Mouse (Mus musculus): ENCODE results near the gene Iqschfp.

Iqschfp gene

DNA sequence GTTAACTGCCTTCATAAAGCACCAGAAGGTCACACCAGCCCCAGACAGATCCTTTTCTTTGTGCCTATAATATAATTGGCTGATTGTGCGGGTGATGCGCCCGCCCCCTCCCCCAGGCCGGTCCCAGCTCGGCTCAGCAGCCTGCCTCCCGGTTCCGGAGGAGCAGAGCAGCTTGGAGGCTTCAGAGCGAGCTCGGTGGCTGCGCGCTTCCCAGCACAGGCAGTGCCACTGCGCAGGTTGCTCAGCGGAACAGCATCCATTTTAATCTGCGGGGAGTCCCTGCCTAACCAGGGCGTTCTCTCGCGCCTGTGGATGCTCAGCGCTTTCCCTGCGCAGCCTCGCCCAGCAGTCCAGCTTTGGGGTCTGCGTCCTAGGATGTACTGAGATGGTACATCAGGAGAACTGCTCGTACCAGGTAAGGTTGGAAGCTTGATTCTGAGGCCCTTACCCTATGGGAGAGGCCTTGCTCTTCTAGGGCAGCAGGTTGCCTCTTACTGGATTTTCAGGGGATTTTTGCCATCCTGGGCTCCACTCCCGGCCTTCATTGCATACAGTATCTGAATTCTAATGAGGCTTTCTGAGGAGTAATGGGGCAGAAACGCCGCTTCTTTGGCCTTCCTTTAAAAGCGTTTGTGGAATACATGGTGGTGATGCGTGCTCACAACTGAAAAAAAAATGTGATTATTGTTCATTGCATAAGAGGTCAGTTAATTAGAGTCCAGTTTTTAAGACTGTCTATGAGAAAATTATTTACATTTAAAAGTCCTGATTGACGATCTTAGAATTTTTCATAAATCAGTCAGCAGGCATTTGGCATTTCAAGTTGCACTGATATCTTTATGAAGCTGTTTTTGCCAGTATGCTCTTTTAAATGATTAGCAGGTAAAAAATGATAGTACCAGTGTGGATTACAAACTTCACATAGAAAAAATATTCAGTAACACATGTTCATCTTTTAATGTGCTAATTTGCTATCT lies 680.5 kb downstream of the Iqschfp start:
- no peak for DNase-seq (ENCODE audit: low spot score in 2 of 2)

DNA sequence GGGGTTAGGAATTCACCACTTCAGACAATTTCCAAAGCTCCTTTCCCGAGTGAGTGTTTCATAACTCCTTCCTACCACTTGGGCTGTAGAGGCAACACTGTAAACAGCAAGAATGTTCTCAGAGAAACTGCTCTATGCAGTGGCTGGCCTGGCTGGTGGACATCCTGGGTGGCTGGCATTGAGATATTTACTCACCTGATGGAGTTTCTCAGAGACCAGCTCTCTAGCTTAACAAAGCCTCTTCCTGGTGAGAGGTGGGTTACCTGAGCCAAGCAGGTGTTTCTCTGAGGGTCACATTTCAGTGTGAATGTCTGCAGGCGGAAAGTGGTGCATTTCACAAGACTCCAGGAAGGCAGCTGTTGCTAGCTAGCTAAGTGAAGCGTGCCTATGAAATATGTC lies 681.2 kb downstream of the Iqschfp start:
- no peak for DNase-seq (ENCODE audit: low spot score in 2 of 2)

DNA sequence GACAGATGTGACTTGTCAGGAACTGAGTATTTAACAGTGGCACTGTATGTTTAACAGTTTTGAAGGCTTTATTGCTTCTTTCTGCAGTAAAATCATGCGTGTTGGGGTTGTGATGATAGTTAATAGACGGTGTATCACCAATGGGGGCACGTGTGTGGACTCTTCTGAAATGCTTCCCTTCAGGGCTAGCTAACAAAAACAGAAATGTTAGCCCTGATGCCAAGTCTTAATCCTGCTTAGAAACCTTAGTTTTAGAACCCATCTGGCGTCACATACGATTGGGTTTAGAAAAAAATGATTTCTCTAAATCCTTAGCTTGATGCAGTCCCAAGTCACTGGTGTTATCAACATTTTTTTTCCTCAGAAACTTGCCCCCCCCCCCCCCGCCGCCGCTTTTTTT lies 682.1 kb downstream of the Iqschfp start:
- no peak for DNase-seq (ENCODE audit: low spot score in 2 of 2)

DNA sequence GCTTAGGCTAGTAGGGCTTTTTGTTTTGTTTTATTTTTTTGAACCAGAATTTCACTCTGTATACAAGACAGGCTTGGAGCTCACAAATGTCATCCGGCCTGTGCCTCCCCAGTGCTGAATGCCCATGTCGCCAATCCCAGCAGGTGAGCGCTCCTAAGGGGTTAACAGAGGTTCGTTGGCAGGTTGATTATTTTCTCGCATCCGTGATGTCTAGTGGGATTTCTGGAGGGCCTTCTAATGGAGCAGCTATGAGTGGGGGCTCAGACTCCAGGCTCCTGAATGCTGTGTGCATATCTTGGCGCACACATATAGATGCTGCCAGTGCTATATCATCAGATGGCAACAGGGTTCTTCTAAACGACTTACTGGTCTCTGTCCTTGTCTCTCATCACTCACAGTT lies 682.5 kb downstream of the Iqschfp start:
- DNase-seq (ENCODE audit: low spot score in 2 of 2) = no peak

DNA sequence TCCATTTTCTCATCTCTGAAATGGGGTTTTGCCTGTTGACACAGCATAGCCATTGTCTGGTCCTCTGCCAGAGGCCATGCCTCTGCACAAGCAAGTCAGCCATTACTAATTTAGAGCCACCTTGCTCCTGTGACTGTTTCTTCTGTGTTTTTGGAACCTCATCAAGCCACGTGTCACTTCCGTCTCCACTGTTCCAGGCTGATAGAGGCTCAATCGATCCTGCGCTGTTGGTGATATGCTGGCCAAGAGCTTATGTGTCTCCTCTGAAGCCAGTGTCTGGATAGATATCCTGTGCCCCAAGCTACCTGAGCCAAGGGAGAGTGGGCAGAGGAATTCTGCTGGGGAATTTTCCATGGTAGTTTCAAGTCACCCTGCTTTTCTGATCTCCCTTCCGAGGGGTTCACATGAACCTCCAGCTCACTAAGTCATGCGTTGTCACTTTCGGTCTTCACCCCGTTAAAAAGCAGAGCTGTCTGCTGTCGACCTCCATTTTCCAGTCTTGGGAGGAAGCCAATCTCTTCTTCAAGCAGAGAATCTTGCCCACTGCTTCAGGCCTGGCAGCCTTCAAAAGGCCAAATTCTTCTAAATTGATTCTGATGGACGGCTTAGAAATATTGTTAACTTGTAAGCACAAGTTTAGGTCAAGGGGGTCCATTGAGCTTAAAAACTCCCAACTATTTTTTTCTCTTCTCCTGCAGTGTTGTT lies 683.8 kb downstream of the Iqschfp start:
- no peak for DNase-seq (ENCODE audit: low spot score in 2 of 2)

DNA sequence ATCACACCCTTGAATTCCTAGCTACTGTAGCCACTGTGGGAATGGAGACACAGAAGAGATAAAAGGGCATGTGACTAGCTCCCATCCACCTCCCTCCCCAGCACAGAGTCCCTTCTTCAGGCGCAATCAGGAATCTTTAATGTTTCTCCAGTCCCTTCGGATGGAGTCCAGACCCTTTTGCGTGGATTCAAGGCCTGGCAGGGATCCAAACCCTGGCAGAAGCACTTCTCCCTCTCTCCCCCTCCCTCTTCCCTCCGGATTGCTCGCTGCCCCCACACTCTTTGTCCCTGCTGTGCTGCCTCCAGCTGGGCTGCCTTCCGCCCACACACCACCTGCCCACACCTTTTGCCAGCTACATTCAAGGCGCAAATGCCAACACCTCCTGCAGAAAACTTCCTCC lies 684.4 kb downstream of the Iqschfp start:
- no peak for DNase-seq (ENCODE audit: low spot score in 2 of 2)

DNA sequence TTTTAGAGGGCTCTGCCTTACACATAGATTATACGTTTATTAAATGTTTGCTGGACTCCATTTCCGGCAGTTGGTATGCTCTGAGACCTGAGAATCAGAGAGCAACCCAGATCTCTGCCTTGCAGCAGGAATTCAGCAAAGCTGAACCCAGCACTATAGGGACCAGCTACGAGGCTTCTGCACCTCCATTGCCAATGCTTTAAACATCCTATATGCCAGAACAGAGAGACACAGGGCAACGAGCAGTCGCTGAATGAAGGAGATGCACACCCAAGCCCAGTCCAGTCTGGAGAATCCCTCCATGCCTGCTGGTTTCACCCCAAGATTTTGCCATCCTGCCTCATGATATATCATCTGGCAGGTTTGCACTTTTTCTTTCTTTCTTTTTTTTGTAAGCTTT lies 684.9 kb downstream of the Iqschfp start:
- no peak for DNase-seq (ENCODE audit: low spot score in 2 of 2)

DNA sequence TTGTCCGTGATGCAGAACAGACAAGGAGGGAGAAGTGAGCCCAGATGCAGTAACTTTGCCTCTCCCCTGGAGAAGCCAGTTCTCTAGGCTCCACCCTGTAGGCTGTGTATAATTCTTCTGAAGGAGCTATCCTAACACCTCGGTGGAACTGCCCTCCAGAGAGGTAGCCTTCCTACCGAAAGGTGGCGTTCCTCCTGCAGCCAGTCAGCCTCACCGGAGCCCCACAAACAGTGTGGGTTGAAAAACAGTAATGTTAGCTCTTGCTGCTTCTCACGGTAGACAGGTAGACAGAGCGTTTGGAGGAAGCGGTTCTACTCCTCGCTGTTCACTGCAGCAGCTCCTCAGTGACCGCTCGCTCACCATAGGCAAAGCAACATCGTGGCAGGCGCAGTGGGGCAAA lies 689.6 kb downstream of the Iqschfp start:
- no peak for DNase-seq (ENCODE audit: low spot score in 2 of 2)

DNA sequence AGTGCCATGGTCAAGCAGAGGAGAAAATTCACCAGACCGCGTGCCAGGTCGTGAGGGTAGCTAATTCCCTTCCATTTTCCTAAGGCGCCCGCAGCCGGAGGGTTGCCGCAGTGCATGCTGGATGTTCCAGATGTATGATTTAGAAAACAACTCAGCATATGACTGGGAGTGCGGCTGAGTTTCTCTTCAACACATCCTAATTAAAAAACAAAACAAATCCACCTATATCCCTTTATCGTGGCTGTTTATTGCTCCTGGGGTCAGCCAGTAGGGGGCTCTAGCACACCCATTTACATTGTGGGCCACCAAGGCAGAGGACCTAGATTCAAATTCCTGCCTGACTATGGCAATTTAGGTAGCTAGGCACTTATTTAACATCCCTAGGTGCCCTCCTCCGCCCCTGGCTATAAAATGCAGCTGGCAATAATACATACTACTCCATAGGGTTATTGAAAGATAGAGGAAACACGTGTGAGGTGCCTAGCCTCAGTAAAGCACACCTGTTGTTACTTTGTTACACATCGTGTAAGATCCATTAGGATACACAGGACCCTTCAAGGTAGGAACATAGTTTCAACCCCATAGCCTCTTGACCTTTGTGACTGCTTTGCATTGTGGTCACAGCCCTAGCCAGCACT lies 690.2 kb downstream of the Iqschfp start:
- DNase-seq (ENCODE audit: low spot score in 2 of 2) = no peak

DNA sequence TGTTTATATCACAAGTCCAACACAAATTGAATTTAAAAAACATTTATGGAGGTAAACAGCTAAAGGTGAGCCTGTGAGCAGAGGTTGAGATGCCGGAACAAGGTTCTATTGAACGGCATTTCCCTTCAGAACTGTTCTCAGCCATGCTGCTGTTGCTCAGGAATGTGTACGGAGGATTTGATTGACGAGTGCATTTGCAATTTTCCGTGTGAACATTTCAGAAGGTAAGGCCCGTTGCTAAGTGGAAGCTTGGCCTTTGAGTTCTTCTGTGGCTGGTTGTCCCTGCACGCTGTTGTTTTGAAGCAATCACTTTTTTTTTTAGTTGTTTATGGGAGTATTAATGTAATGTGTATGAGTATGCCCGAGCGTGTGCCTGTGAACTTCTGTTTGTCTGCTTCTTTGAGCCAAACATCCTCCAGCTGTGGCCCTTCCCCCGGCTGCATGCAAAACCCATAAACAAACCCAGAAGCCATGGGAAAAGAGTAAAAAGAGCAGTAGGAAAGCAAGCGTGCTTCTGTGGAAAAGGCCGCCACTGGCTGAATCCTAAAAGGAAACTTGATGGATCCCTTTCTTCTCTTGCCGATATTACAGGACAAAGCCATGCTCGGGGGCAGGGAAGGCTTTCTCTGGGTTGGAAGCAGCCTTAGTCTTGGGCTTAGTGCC lies 691.1 kb downstream of the Iqschfp start:
- DNase-seq (ENCODE audit: low spot score in 2 of 2) = no peak

DNA sequence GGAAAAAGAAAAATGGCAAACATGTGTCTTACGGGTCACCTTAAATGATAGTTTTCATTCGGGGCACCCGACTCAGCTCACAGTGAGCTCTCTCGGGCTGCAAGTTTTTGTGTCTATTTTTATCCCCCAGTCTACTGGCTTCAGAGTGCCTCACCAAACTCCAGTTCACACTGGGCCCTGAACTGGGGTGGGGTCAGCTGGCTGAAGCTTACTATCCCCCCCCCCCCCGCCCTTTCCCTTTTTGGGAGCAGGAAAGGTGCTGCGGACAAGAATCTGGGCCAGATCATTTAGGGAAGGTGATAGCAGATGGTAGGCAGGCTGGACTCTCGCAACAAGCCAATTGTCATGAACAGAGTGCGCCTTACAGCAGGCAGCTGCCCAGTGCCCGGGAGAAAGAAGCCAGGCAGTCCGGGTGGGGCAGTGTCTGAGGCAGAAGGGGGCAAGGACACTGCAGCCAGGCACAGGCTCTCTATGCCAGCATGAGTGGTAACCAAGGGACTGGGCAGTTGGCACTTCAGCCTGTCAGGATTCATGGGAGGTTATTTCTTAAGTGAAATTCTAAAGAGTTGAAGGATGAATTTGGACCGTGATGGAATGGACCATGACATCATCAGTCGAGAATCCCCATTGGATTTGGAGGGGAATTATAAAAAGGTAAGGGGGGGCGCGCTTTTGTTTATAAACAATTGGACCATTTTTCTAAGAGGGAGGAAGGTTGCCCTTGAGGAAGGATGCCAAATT lies 691.9 kb downstream of the Iqschfp start:
- no peak for DNase-seq (ENCODE audit: low spot score in 2 of 2)

DNA sequence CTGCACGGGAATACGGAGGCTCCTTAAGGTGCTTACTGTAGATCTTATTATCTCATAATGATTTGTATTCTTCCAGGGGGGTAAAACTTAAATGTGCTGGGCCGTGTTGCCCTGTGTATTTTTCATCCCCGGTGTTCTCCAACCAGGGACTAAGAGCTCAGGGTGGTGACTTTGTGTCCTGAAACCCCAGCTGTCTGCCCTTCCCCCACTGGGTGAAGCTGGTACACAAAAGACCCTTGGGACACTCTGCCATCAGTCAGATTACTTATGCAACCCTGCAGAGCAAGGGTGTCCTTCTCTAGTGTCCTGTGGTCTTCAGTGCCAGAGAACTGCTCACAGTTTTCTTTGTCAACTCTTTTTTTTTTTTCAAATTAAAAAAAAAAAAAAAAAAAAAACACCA lies 693.2 kb downstream of the Iqschfp start:
- no peak for DNase-seq (ENCODE audit: low spot score in 2 of 2)

DNA sequence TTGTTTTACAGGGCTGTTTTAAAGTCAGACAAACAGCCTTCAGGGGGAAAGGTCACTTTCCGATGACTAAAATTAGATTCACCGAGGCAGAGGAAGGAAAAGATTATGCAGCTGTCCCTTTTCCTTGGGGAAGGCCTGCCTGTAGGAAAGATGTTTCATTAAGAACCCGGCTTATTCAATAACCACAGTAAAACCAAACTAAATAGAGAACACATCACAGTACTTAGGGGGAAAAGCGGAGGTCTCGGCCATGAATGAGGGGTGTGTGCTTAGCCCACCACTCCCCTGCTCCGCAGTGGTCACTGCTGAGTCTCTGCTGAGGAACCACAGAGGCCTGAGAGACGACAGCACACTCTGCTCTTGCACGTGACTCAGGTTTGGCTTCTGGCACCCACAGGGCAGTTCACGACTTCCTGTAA lies 694.6 kb downstream of the Iqschfp start:
- DNase-seq (ENCODE audit: low spot score in 2 of 2) = no peak

DNA sequence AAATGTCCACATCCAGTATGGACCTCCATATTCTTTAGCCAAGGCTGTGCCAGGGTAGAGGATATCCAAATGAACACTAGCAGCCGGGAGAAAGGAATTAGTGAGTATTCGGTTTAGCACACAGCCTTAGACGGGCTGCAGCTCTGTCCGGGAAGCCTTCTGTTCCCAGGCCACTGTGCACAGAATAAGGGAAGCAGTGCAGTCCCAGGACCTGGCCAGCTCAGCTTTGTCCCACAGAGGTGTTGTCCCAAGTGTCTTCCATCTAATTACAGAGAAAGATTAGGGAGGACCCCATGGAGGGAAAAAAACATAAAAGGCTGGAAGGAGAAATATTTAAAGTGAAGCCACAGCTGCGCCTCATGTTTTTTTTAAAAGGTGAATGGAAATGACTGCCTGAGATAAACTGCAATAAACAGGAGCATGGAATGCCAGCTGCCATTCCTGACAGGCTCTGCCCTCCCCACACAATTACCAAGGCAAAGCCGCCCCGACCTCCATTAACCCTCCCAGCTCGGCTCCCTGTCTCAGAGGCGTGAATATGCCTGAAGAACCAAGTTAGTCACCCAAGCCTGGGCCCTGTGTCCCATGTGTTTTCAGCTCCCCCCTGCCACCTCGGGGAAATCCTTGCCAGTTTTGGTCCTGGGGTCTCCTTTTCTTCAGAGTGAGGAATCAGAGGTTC lies 695.7 kb downstream of the Iqschfp start:
- DNase-seq (ENCODE audit: low spot score in 2 of 2) = no peak

DNA sequence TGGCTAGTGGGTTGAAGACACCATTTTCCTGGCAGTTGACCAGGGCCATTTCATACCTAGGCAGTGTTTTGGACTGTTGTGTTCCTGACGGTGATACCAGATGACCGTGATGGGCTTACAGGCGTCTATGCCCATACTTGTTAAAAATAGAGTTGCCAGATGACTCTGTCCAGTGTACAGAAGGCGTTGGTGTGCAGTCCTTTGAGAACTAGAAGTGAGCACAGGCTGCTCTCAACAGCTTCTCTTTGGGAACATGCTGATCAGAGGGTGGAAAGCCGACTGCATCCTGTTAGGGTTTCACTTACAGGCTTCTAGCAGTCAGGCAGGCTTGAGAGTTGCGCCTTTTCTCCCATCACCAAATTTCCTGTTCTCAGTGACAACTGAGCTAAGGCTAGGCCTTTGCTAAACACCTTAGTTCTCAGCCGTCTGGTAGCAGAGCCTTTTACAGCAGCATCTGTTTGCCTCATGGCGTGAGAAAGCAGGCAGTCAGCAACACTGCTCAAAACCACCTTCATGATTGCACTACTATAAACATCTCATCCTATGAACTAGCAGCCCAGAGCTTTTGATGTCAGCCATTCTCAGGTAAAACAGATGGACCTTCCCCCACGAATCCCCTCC lies 697.3 kb downstream of the Iqschfp start:
- no peak for DNase-seq (ENCODE audit: low spot score in 2 of 2)

DNA sequence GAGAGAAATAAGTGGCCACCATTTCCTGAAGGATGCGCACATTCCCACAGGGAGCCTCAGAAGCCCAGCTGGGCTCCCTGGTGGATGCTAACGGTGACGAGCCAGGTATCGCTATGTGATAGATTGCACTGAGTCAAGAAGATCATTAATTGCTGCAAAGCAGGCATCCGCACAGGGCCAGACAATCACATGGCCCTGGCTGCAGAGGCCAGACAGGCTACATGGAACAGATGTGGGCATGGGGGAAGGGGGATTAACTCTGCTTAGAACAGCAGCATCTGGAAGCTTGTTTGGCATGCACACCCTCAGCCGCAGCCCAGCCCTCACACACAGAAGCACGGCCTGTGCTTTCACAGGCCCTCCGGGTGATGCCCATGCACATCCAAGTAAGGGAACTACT lies 698.4 kb downstream of the Iqschfp start:
- DNase-seq (ENCODE audit: low spot score in 2 of 2) = no peak

DNA sequence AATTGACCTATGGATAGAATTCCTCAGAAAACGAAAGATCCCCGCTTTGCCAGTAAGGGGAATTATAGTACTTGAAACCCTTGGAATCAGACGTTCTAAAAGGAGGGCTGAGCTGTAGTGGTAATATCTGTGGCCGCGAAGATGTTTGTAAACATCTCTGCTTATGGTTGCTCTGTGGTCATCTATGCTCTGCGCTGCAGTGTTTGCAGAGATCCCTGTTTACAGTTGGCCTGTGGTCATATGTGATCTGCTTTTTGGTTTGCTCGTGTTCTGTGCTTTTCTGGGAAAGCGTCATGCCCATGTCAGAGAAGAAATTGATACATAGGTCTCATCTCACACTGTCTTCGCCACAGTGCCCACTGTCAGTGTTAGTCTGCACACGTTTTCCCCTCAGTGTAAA lies 700.5 kb downstream of the Iqschfp start:
- no peak for DNase-seq (ENCODE audit: low spot score in 2 of 2)

DNA sequence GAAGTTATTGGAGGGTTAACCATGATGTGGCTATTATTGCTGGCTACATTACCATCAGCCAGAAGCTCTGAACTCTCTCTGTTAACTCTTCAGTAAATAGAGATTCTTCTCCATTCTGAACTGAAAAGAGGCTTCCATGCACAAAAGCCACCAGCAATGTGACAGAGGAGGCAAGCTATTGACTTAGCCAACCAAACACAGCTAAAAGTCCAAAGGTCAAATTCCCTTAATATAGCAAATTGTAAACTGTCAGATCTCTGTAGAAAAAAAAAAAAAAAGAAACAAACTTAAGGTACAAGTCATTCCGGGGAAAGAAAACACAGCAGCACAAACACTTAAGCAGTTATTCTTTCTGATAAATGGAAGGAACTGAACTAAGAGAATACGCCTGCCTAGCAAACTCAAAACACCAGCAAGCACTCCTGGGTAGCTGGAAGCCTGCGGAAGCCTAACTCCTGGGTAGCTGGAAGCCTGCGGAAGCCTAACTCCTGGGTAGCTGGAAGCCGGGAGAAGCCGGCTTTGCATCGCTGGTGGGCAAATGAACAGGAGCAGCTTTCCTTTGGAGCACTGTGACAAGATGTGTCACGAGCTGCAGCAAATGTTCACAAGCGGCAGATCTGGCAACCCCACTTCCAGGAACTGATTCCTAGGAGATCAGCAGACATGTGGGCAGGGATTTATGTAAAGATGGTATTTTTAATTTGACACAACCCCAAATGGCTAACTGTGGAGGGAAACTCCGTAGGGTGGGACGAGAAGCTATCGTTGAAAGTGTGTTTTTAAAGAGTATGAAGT lies 701.2 kb downstream of the Iqschfp start:
- DNase-seq (ENCODE audit: low spot score in 2 of 2) = no peak

DNA sequence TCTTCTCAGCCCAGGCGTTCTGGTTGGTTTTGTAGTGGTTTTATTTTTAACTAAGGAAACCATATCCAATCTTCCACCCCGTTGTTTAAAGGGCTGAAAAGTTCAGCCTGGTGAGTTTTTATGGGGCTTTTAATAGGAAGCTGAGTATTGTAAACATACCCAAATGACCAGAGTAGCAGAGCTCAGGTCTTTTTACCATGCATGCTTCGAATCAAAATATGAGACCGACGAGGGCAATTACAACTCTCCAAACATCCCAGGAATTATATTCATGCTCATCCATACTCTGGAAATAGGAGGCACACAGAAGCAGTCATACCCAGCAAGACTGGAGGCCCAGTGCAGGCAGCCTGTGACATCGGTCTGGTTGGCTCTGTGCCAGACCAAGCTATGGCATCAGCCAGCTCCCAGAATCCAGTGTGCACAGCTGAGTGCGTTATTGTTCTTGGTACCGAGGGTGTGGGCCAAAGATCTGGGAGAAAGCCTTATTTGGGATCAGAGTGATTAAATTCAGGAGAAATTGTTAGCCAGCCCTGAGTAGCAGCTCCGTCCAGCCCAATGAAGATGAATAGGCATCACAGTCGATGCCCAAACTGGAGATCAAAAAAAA lies 703.4 kb downstream of the Iqschfp start:
- DNase-seq (ENCODE audit: low spot score in 2 of 2) = no peak

Data from natural killer cell, adult 2 months (primary cell).